ENCODE assay signal across 10 mouse cellular contexts in the genomic region with DNA sequence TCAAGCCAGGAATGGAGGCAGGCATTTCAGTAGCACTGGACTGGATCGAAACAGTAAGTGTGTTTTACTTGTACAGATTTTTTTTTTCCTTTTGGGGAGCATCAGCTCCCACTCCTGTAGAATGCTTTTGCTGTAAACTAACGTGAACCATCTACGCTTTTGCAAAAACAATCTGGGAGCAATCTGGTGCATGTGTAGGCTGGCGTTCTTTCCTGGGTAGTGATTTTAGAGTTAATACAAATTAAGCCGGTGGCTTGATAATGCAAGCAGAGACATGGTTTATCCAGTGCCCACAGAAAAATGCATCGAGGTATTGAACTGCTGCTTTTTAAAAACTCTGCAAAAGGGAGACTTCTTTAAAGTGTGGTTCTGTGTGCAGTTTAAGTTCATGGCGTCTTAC. TPM values are rescaled to one million over a fixed set of nuclear protein-coding genes. Genes with fewer than 3 reads are reported as not detected.
DNase-seq lines count a peak whose midpoint lies in the region; ATAC-seq lines count a peak whose summit lies in the region.
"Had no signal": no experiment of that assay in that cellular context is flagged by ENCODE, and none has a peak within 500 bp of the region (broad histone marks: within the 10 kb centered on the region; RNA-seq: fewer than 3 reads in every experiment).

No protein-coding gene starts in this region.

- peaks cover 7% of the 10 kb centered on the region; the same call in 1 of the 2 replicates for H3K27me3 ChIP-seq in hindbrain, embryonic 10.5 days (ENCODE audit: insufficient read depth, poor library complexity, severe bottlenecking)
- no peaks in the 10 kb centered on the region for H3K27me3 ChIP-seq in hindbrain, embryonic 11.5 days (ENCODE audit: control insufficient read depth, insufficient read depth, low read length)
- no peaks in the 10 kb centered on the region; the same call in 1 of the 2 replicates for H3K27me3 ChIP-seq in embryonic facial prominence, embryonic 10.5 days (replicated peaks; ENCODE audit: low read depth, poor library complexity, severe bottlenecking)
- no peaks in the 10 kb centered on the region for H3K27me3 ChIP-seq in forebrain, embryonic 15.5 days
- no peaks in the 10 kb centered on the region for H3K27me3 ChIP-seq in limb, embryonic 15.5 days

- no peak overlapping the region for H3K4me2 ChIP-seq in hindbrain, embryonic 11.5 days (replicated peaks; ENCODE audit: low read depth, low read length)
- peak overlapping the region; percentile 30 for H3K4me2 ChIP-seq in forebrain, embryonic 15.5 days (replicated peaks)
- peak overlapping the region; percentile 72 for H3K4me2 ChIP-seq in limb, embryonic 15.5 days
- H3K4me2 ChIP-seq: liver, embryonic 15.5 days had no signal

- no peaks in the 10 kb centered on the region for H3K9me3 ChIP-seq in hindbrain, embryonic 10.5 days
- no peaks in the 10 kb centered on the region for H3K9me3 ChIP-seq in hindbrain, embryonic 11.5 days (ENCODE audit: control insufficient read depth, low read length)
- H3K9me3 ChIP-seq in embryonic facial prominence, embryonic 10.5 days = no peaks in the 10 kb centered on the region
- H3K9me3 ChIP-seq in forebrain, embryonic 15.5 days = no peaks in the 10 kb centered on the region
- H3K9me3 ChIP-seq in limb, embryonic 15.5 days = no peaks in the 10 kb centered on the region
- H3K9me3 ChIP-seq: liver, embryonic 15.5 days had no signal

- no peak overlapping the region for H3K27ac ChIP-seq in hindbrain, embryonic 10.5 days
- H3K27ac ChIP-seq in hindbrain, embryonic 11.5 days (ENCODE audit: low read depth, low read length) = no peak overlapping the region
- peak overlapping the region; percentile 68 for H3K27ac ChIP-seq in embryonic facial prominence, embryonic 10.5 days (replicated peaks)
- no peak overlapping the region; the same call in 1 of the 2 replicates for H3K27ac ChIP-seq in forebrain, embryonic 15.5 days (replicated peaks)
- H3K27ac ChIP-seq in limb, embryonic 15.5 days = peak overlapping the region; percentile 74
- H3K27ac ChIP-seq: liver, embryonic 15.5 days had no signal

- H3K9ac ChIP-seq in hindbrain, embryonic 11.5 days (ENCODE audit: low read depth, low read length) = no peak overlapping the region
- H3K9ac ChIP-seq in forebrain, embryonic 15.5 days (replicated peaks) = peak overlapping the region; percentile 25; the same call in 1 of the 2 replicates
- H3K9ac ChIP-seq in limb, embryonic 15.5 days = 0 out of 2 replicates have a peak overlapping the region, but pooled peaks have one; percentile 26
- H3K9ac ChIP-seq: liver, embryonic 15.5 days had no signal

- WGBS in hindbrain, embryonic 10.5 days = 70% methylated on average over 7 of the region's 7 CpGs
- 67% methylated on average over 7 of the region's 7 CpGs for WGBS in hindbrain, embryonic 11.5 days
- WGBS in embryonic facial prominence, embryonic 10.5 days = 58% methylated on average over 7 of the region's 7 CpGs
- WGBS in forebrain, embryonic 15.5 days = 31% methylated on average over 7 of the region's 7 CpGs
- WGBS in limb, embryonic 15.5 days = 16% methylated on average over 7 of the region's 7 CpGs

- no peaks in the 10 kb centered on the region for H3K36me3 ChIP-seq in hindbrain, embryonic 10.5 days
- H3K36me3 ChIP-seq in hindbrain, embryonic 11.5 days (ENCODE audit: control insufficient read depth, insufficient read depth, low read length) = no peaks in the 10 kb centered on the region
- no peaks in the 10 kb centered on the region for H3K36me3 ChIP-seq in embryonic facial prominence, embryonic 10.5 days (replicated peaks)
- H3K36me3 ChIP-seq in forebrain, embryonic 15.5 days = no peaks in the 10 kb centered on the region
- no peaks in the 10 kb centered on the region for H3K36me3 ChIP-seq in limb, embryonic 15.5 days
- H3K36me3 ChIP-seq: liver, embryonic 15.5 days had no signal

- H3K4me1 ChIP-seq in hindbrain, embryonic 10.5 days (replicated peaks) = peaks cover 23% of the 10 kb centered on the region
- no peaks in the 10 kb centered on the region for H3K4me1 ChIP-seq in hindbrain, embryonic 11.5 days (replicated peaks; ENCODE audit: control insufficient read depth, insufficient read depth, low read length)
- H3K4me1 ChIP-seq in embryonic facial prominence, embryonic 10.5 days = peaks cover 46% of the 10 kb centered on the region
- peaks cover 28% of the 10 kb centered on the region for H3K4me1 ChIP-seq in forebrain, embryonic 15.5 days
- peaks cover 17% of the 10 kb centered on the region; the same call in 1 of the 2 replicates for H3K4me1 ChIP-seq in limb, embryonic 15.5 days
- H3K4me1 ChIP-seq: liver, embryonic 15.5 days had no signal

- no peak for DNase-seq in hindbrain, embryonic 10.5 days (ENCODE audit: low spot score)
- DNase-seq in hindbrain, embryonic 11.5 days (ENCODE audit: low spot score) = no peak
- no peak for DNase-seq in embryonic facial prominence, embryonic 10.5 days (ENCODE audit: low spot score)
- DNase-seq in cerebellum, adult 11 months = no peak
- DNase-seq in thymus, postnatal 0 days (ENCODE audit: low spot score) = no peak
- DNase-seq in left cerebral cortex, adult 18-20 months (ENCODE audit: low spot score in 2 of 2) = no peak

- H3K4me3 ChIP-seq in hindbrain, embryonic 10.5 days = peak overlapping the region; percentile 34
- H3K4me3 ChIP-seq in hindbrain, embryonic 11.5 days (ENCODE audit: low read depth, low read length) = no peak overlapping the region; the same call in 1 of the 2 replicates
- peak overlapping the region; percentile 48 for H3K4me3 ChIP-seq in embryonic facial prominence, embryonic 10.5 days
- H3K4me3 ChIP-seq in forebrain, embryonic 15.5 days = peak overlapping the region; percentile 14
- H3K4me3 ChIP-seq in limb, embryonic 15.5 days = peak overlapping the region; percentile 46
- H3K4me3 ChIP-seq: liver, embryonic 15.5 days had no signal

- no peak for ATAC-seq in hindbrain, embryonic 11.5 days (ENCODE audit: low FRiP score)
- no peak for ATAC-seq in forebrain, embryonic 15.5 days (replicated peaks)
- no peak for ATAC-seq in limb, embryonic 15.5 days (ENCODE audit: insufficient number of reproducible peaks, low FRiP score, low TSS enrichment, low read depth)
- ATAC-seq: CD4-positive, CD25-positive, alpha-beta regulatory T cell, adult 4 months had no signal

RNA-seq across cellular contexts. Expression of a gene that starts 0.5 kb away (rescaled TPM):
- 19.2 and 19.8 TPM in 2 replicates for polyA plus RNA-seq in hindbrain, embryonic 10.5 days (2016; fragmentation: Nextera tagmentation; extraction: Ambion mirVana)
- polyA plus RNA-seq in hindbrain, embryonic 11.5 days (2014; fragmentation: Nextera tagmentation; extraction: Ambion mirVana) = 17.8 and 27.2 TPM in 2 replicates
- polyA plus RNA-seq in embryonic facial prominence, embryonic 10.5 days (2016; fragmentation: Nextera tagmentation; extraction: Ambion mirVana) = 21.9 and 23.7 TPM in 2 replicates
- polyA plus RNA-seq in forebrain, embryonic 15.5 days (2015; fragmentation: Nextera tagmentation; extraction: Ambion mirVana) = 7.6 and 15.3 TPM in 2 replicates
- 60.4 and 69.4 TPM in 2 replicates for polyA plus RNA-seq in limb, embryonic 15.5 days (2015; fragmentation: Nextera tagmentation; extraction: Ambion mirVana)
- polyA plus RNA-seq in thymus, postnatal 0 days (2015; fragmentation: Nextera tagmentation; extraction: Ambion mirVana) = 0.27 and 0.39 TPM in 2 replicates
- total RNA-seq in left cerebral cortex, adult 18-20 months (2021) = 1 to 10 TPM; 1.1 to 1.4 TPM

Comparison
In these comparisons a context has a peak if more than half of its experiments do, and no peak if none do; other contexts are left out.
1. H3K27ac ChIP-seq: peak in embryonic facial prominence, embryonic 10.5 days (single experiment) and limb, embryonic 15.5 days (single experiment); none in hindbrain, embryonic 10.5 days (single experiment), hindbrain, embryonic 11.5 days (single experiment) and forebrain, embryonic 15.5 days (single experiment).